Mouse (Mus musculus): ENCODE data around the gene Nr2c1. TPM values are rescaled to one million over a fixed set of nuclear protein-coding genes. Genes with fewer than 3 reads are reported as not detected.

Nr2c1 gene
- polyA plus RNA-seq, 1 experiment = 1.5 TPM

GRCm38 (mm10) chr10:94198482-94199405 is 50.9 kb downstream of the Nr2c1 start, which contains the start of gene Ndufa12:
Gene Ndufa12 (plus strand): TSS chr10:94198720.
- Histone ChIP-seq H3K27ac (ENCODE audit: insufficient read depth, low read length) (peak within 1 kb of the TSS; percentile 78), H3K4me3 (ENCODE audit: extremely low read depth, insufficient read depth, insufficient read length) (peak within 1 kb of the TSS; percentile 74), H3K27me3 (ENCODE audit: control insufficient read depth, insufficient read depth, low read length) (no peaks in the 10 kb centered on the region), H3K36me3 (ENCODE audit: control insufficient read depth, insufficient read depth, low read length) (peaks cover 10% of the 10 kb centered on the region), H3K4me1 (ENCODE audit: control insufficient read depth, insufficient read depth, insufficient read length) (peaks cover 4% of the 10 kb centered on the region; the same call in 1 of the 2 replicates)
- DNase-seq (ENCODE audit: low read depth in 1 of 2, low spot score in 2 of 2) = peak; percentile 89 to 92
- WGBS = under 1% methylated on average over 46 of the region's 46 CpGs
- TF ChIP-seq POLR2A (IDR thresholded peaks at IDR 0.05; ENCODE audit: low read depth, low read length) (peak; percentile 33), CTCF (IDR thresholded peaks at IDR 0.05; ENCODE audit: extremely low read depth, insufficient read depth, insufficient read length, insufficient replicate concordance) (peak; percentile 21; the same call in 1 of the 2 replicates)

- TF ChIP-seq POLR2A (IDR thresholded peaks at IDR 0.05; ENCODE audit: low read depth, low read length) = no peak
- TF ChIP-seq CTCF (IDR thresholded peaks at IDR 0.05; ENCODE audit: extremely low read depth, insufficient read depth, insufficient read length, insufficient replicate concordance) = no peak
- DNase-seq (ENCODE audit: low read depth in 1 of 2, low spot score in 2 of 2) = no peak
- Histone ChIP-seq H3K36me3 (ENCODE audit: control insufficient read depth, insufficient read depth, low read length) (peaks cover 16% of the 10 kb centered on the region), H3K4me3 (ENCODE audit: extremely low read depth, insufficient read depth, insufficient read length) (no peak overlapping the region), H3K27ac (ENCODE audit: insufficient read depth, low read length) (no peak overlapping the region), H3K4me1 (ENCODE audit: control insufficient read depth, insufficient read depth, insufficient read length) (no peaks in the 10 kb centered on the region), H3K27me3 (ENCODE audit: control insufficient read depth, insufficient read depth, low read length) (no peaks in the 10 kb centered on the region)
- 92% methylated on average over 4 of the region's 4 CpGs for WGBS
Measured at GRCm38 (mm10) chr10:94204973-94205372, 57.1 kb downstream of the Nr2c1 start.

- no peak overlapping the region for H3K4me3 ChIP-seq (ENCODE audit: extremely low read depth, insufficient read depth, insufficient read length)
- peaks cover 3% of the 10 kb centered on the region; the same call in 1 of the 2 replicates for H3K36me3 ChIP-seq (ENCODE audit: control insufficient read depth, insufficient read depth, low read length)
- no peak for DNase-seq (ENCODE audit: low read depth in 1 of 2, low spot score in 2 of 2)
- no peaks in the 10 kb centered on the region for H3K27me3 ChIP-seq (ENCODE audit: control insufficient read depth, insufficient read depth, low read length)
- TF ChIP-seq CTCF (IDR thresholded peaks at IDR 0.05; ENCODE audit: extremely low read depth, insufficient read depth, insufficient read length, insufficient replicate concordance) = no peak
- TF ChIP-seq POLR2A (IDR thresholded peaks at IDR 0.05; ENCODE audit: low read depth, low read length) = no peak
- 85% methylated on average over 6 of the region's 6 CpGs for WGBS
- H3K27ac ChIP-seq (ENCODE audit: insufficient read depth, low read length) = no peak overlapping the region
- H3K4me1 ChIP-seq (ENCODE audit: control insufficient read depth, insufficient read depth, insufficient read length) = no peaks in the 10 kb centered on the region
Measured at GRCm38 (mm10) chr10:94210718-94211618, 63.1 kb downstream of the Nr2c1 start.

- DNase-seq (ENCODE audit: low read depth in 1 of 2, low spot score in 2 of 2) = no peak
- H3K27ac ChIP-seq (ENCODE audit: insufficient read depth, low read length) = no peak overlapping the region
- TF ChIP-seq POLR2A (IDR thresholded peaks at IDR 0.05; ENCODE audit: low read depth, low read length) (no peak), CTCF (IDR thresholded peaks at IDR 0.05; ENCODE audit: extremely low read depth, insufficient read depth, insufficient read length, insufficient replicate concordance) (no peak)
- 13% methylated on average over 2 of the region's 2 CpGs for WGBS
- no peaks in the 10 kb centered on the region for H3K4me1 ChIP-seq (ENCODE audit: control insufficient read depth, insufficient read depth, insufficient read length)
- peaks cover 3% of the 10 kb centered on the region; the same call in 1 of the 2 replicates for H3K36me3 ChIP-seq (ENCODE audit: control insufficient read depth, insufficient read depth, low read length)
- H3K4me3 ChIP-seq (ENCODE audit: extremely low read depth, insufficient read depth, insufficient read length) = no peak overlapping the region
- H3K27me3 ChIP-seq (ENCODE audit: control insufficient read depth, insufficient read depth, low read length) = no peaks in the 10 kb centered on the region
Measured at GRCm38 (mm10) chr10:94211725-94212124, 63.9 kb downstream of the Nr2c1 start.

GRCm38 (mm10) chr10:94225026-94225750 is 77.4 kb downstream of the Nr2c1 start:
- 78% methylated on average over 6 of the region's 6 CpGs for WGBS
- H3K36me3 ChIP-seq (ENCODE audit: control insufficient read depth, insufficient read depth, low read length) = no peaks in the 10 kb centered on the region; the same call in 1 of the 2 replicates
- no peak overlapping the region for H3K4me3 ChIP-seq (ENCODE audit: extremely low read depth, insufficient read depth, insufficient read length)
- no peaks in the 10 kb centered on the region for H3K27me3 ChIP-seq (ENCODE audit: control insufficient read depth, insufficient read depth, low read length)
- H3K4me1 ChIP-seq (ENCODE audit: control insufficient read depth, insufficient read depth, insufficient read length) = no peaks in the 10 kb centered on the region
- H3K27ac ChIP-seq (ENCODE audit: insufficient read depth, low read length) = no peak overlapping the region
- no peak for TF ChIP-seq CTCF (IDR thresholded peaks at IDR 0.05; ENCODE audit: extremely low read depth, insufficient read depth, insufficient read length, insufficient replicate concordance)
- no peak for TF ChIP-seq POLR2A (IDR thresholded peaks at IDR 0.05; ENCODE audit: low read depth, low read length)
- no peak for DNase-seq (ENCODE audit: low read depth in 1 of 2, low spot score in 2 of 2)

Measured in spleen, adult 2 months (tissue).